Mouse (Mus musculus): ENCODE measurements around the gene Map2k5.
A peak's percentile ranks its signal among the peaks of the same experiment; 100 is the strongest.

The Map2k5 gene

DNA sequence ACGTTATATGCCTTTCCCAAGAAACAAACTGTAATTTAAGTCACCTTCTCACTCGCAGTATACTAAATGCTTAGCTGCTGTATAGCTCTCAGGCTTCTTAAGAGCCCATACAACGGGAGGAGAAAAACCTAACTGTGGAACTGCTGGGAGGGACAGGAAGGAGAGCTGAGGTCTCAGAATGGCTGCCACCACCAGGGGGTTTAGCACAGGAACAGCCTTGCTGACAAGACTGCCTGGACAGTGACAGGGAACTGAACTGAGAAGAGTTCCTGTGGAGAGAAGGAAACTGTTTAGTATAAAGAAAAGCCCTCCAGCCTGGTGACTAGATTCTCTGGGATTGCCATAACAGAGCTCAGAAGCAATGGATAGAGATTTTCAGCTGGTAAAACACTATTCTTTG lies 35.9 kb downstream of the Map2k5 start:
- DNase-seq (ENCODE audit: low read depth, low spot score) = peak; percentile 7

DNA sequence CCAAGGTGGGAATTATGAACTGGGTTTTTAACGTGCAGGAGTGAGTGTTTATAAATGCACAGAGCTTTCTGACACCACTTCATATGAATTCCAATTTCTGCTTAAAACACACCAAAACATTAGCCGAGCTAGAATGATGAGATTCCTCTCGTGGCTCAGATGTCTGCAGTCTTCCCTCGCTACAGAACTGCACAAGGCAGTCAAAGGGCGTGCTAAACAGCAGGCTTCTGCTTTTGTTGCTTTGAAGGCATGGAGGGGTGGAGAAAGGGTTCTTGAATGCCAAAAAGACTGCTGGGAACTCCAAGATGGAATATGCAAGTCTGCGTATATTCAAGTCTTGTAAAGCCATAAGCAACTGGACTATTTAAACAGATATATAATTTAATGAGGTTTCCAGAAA lies 38.4 kb downstream of the Map2k5 start:
- no peak for DNase-seq (ENCODE audit: low read depth, low spot score)

DNA sequence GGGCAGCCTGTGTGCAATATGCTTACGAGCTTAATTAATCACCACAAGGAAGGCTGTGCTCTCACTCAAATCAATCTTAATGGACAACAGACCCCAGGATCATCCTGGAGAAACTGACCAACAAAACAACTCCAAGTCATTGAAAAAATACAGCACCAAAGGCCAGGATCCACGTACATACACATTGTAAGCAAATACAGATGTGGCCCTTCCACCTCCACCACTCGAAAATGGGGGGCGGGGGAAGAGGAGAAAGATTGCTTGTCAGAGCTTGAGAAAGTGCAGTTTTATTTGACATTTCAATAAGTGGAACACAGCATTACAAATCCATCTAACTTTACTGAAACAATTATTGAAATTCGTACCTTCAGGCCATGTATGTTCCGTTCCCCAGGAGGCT lies 39.0 kb downstream of the Map2k5 start:
- DNase-seq (ENCODE audit: low read depth, low spot score) = no peak

DNA sequence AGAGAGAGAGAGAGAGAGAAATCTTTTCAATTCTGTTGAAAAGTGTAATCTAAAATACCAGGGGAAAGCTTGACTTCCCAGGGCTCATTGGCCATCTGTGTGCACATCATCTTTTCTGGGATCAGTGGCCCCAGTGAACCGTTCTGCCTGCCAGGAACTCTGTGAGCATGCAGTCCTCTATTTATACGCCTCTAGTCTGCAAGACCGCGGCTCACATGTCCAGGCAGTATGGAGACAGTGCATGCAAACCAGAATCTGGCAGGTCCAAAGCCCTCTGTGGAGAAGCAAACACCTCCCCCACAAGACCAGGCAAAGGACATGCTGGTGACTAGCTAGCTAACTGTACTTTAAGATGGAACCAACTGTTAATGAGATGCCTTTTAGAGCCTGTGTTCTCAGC lies 41.9 kb downstream of the Map2k5 start:
- DNase-seq (ENCODE audit: low read depth, low spot score) = no peak

DNA sequence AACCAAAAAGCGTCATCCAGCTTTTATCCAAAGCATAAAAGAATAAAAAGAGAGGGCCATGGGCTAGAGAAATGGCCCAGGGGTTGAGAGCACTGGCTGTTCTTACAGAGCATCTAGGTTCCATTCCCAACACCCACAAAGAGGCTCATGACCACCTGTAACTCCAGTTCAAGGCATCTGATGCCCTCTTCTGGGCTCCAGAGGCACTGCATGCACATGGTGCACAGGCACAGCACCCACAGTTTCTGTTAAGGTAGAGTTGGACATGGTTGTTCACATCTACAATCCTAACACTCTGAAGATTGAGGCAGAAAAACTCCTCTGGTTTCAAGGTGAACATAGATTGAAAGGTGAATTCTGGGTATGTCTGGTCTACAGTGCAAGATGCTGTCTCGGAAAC lies 44.6 kb downstream of the Map2k5 start:
- DNase-seq (ENCODE audit: low read depth, low spot score) = peak; percentile 39

DNA sequence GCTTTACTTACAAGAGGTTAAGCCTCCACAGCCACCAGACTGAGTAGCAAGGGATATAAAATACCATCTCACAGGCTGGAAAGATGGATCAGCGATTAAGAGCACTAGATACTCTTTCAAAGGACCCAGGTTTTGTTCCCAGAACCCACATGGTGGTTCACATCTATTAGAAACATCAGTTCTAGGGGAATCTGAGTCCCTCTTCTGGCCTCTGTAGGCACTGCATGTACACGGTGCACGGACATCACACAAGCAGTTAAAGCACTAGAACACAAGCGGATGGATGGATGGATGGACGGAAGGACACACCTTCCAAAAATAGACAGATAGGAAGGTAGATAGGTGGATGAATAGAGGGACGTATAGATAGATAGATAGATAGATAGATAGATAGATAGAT lies 46.5 kb downstream of the Map2k5 start:
- DNase-seq (ENCODE audit: low read depth, low spot score) = peak; percentile 17

DNA sequence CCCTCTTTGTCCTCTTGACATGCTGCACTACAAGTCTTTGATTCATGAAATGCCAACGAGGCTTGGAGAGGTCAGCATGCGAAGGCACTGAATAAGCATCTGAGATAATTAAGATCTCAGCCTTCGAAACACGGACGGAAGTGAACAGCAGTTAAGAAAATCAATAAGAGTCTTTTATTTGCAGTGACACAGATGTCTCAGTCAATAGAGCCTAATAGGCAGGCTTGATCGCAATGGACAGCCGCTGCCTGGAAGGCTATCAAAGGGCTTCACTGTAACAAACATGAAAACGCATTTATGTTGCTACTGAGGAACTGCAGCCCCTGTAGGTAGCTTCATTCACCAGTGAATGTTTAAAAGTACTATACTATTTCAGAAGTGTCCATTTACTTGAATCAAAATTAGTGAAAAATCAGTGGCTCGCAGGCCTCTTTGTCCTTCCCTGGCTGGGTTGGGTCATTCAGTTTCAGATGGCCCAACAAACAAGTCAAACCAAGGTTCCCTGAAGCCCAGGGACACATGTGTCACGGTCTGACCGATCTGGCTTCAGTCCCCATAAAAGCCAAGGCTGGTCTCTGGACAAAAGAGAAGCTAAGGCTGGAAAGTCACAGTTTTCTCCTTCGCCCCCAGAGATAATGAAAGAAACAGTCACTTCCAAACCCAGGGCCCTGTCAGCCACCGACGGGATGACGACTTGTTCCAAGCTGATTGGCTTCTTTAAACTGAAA lies 48.6 kb downstream of the Map2k5 start:
- DNase-seq (ENCODE audit: low read depth, low spot score) = no peak

DNA sequence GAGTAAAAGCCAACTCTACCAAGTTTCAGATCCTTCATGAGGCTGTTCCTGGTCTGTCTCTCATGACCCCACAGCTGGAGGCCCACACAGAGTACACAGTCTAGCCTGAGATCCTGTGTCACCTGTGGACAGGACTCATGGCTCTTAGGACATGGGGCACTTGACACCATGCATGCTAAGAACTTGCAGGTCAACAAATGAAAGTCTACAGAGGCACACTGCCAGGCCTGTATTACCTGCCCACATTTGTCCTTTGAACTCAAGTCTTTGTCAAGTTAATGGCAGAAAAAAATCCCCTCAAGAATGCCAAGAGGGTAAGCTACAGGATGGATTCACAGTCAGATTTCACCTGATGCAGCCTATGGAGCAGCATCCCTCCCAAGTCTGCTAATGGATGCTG lies 62.5 kb downstream of the Map2k5 start:
- no peak for DNase-seq (ENCODE audit: low read depth, low spot score)

DNA sequence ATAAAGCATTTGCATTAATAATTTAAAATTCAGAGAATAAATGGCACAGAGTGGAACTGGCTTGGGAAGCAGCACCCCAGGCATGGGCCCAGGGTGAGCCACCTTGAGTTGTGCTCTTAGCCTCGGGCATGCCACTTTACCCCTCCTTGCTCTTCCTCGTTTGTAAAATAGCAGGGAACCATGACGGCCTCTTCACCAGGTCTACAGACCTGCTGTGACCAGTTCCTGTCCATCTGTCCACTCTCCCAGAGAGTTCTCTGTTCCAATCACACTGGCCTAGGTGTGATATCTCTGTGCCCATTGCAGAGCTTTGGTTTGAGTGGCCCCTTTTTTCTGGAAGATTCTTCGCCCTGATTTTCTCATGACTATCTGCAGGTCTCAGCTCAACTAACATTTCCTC lies 63.6 kb downstream of the Map2k5 start:
- DNase-seq (ENCODE audit: low read depth, low spot score) = no peak

DNA sequence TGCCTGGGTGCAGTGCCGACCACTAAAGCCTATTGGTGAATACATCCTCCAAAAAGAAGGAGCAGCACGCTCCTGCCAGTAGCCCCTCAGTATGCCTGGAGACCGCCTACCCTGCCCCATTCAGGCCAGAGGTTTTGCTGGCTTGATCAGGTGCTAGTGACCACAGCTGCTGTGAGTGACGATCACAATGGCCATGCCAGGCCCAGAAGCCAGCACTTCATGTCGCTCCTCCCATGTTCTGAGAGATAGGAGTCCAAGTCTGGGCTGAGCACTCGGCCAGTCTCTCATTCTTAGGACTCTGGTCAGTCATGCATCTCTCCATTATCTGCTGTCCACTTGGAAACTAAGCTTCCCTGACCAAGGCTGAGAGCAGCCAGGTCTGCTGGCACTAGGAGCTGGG lies 67.7 kb downstream of the Map2k5 start:
- no peak for DNase-seq (ENCODE audit: low read depth, low spot score)

DNA sequence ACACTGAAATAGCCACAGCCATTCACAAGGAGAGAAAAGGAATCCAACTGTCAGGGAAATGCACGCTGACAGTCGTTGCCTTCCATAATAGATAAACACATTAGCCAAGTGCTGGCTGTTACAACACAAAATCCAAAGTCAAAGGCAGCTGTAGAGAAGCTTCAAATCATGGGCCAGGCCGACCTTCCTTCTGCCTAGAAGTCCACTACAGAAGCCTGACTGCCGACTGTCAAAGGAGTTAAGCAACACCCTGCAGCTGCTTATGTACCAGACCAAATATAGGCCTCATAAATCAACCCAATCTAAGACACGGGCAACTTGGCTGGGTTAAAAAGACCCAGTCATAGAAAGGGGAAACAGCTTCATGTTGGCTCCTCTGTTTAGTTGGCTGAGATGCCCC lies 68.7 kb downstream of the Map2k5 start:
- DNase-seq (ENCODE audit: low read depth, low spot score) = no peak

DNA sequence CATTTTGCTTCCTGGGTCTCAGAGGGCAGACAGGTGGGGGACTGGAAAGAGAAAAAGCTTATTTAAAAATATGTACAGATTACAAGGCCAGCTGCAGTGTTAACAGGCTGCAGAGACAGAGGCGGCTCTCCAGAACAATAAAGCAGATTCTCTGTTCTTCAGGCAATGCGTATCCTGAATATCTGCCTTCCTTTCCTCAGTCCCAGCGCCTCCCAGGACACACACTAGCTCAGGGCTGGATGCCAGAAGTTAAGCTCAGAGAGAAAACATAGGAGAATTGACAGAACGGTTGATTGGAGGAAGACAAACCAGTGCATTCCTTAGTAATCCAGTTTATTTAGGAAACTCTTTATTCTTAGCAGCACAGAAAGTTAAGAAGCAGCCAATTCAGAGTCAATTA lies 69.3 kb downstream of the Map2k5 start:
- no peak for DNase-seq (ENCODE audit: low read depth, low spot score)

DNA sequence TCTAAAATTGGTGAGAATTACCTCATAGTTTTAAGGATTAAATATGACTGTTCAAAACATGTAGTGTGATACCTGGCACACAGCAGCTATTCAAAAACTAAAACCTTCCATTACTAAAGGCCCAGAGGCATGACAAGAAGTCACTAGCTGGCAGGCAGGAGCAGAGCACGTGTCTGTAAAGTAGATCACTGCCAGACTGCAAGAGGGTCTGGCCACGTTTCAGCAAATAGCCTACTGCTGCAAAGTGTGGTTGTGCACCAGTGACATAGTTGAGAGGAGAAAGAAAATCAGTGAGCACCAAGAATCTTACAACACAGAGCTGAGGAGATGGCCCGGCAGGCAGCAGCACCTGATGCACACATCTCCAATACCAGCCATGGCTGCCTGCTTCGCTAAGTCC lies 75.2 kb downstream of the Map2k5 start:
- DNase-seq (ENCODE audit: low read depth, low spot score) = no peak

DNA sequence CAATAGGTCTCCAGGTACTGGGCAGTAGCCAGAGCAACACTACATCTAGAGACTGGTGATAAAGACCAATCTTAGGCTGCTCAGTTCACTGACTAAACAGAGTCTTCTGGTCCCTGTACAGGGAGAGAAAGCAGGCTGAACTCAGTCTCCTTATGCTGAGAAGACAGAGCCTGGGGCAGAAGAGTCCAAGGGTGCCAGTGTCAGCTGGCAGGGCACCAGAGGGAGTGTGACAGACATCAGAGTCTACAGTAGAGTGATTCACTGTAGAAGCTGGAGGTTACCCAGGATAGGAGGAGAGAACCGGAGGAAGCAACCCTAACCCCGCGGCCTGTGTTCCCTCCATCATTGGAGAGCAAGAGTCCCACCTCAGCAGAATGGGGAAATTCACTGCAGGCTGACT lies 79.0 kb downstream of the Map2k5 start:
- DNase-seq (ENCODE audit: low read depth, low spot score) = no peak

DNA sequence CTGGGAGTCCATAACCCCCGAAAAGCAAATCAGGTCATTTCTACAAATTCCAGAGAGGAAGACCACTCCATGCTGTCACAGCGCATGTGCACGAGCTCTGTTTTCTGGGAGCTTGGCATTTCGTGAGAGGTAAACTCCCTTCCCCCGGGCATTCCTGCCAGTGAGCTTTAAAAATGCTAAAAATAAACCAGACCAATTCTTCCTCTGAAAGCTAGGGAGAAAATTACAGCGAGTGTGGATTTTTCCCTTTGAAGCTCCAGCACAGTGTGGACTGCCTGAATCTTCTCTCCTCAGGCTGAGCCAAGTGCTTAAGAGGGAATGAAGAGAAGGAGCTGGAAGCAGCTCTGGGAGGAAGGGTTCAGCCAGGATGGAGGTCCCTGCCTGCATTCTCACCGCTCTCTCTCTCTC lies 82.1 kb downstream of the Map2k5 start:
- no peak for DNase-seq (ENCODE audit: low read depth, low spot score)

DNA sequence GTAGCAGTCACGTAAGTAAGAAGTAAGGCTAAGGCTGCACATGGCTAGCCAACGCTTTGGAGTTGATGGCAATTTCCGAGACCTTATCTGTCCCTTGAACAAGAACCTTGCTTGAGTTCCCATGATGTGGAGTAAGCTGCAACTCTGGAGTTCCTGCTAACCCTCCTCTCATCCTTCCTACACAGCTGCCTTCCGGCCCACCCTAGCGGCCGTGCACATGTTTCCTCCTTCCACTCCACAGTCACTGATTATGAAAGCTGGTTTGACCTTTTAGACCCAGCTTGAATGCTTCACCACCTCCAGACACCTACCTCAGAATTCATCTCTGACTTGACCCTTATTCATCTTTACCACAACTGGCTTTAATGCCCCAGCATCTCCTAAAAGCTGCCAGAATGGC lies 82.9 kb downstream of the Map2k5 start:
- peak; percentile 7 for DNase-seq (ENCODE audit: low read depth, low spot score)

DNA sequence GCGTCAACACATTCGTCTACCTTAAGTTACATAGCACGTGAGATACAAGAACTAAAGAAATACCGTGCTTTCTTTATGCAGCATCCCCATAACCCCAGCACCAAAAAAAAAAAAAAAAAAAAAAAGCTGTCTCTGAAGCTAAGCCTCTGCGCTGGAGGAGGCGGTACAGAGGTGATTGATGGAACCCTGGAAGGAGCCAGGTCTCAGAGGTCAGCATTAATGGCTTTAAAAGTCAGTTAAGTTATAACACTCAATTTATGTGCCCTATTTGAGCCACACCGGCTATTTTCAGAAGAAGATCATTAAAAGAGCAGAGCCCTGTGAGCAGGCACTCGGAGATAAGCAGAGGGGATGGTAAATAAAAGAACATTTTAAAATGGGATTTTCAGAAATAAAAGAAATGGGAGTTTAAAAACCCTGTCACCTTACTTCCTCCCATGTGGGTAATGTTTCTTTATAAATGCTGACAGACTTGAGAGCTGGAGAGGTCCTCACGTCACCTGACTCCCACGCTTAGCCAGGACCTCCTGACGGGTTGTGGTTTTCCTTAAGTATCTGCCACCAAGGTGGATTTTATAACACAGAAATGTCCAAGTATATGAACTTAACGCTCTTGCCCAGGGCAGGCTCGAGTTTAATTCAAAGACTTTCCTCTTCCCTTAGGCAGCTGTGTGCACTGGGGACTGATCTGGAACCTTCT lies 83.8 kb downstream of the Map2k5 start:
- DNase-seq (ENCODE audit: low read depth, low spot score) = no peak

DNA sequence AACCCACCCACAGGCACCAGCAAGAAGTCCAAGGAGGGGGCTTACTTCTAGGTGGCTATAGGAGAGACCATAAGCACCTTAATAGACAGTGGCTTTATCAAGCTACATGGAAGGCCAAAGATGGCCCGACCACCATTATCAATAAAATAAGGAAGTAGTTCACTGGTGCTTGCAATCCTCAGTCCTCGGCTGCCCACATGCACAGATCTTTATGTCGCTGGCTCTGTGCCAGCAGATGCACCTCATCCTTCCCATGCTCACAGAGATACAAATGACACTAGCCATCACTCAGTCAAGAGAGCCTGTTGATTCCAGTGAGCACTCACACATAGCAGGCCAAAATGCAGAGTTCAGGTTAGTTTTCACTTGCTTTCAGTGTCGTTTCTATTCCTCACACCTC lies 89.0 kb downstream of the Map2k5 start:
- DNase-seq (ENCODE audit: low read depth, low spot score) = no peak

DNA sequence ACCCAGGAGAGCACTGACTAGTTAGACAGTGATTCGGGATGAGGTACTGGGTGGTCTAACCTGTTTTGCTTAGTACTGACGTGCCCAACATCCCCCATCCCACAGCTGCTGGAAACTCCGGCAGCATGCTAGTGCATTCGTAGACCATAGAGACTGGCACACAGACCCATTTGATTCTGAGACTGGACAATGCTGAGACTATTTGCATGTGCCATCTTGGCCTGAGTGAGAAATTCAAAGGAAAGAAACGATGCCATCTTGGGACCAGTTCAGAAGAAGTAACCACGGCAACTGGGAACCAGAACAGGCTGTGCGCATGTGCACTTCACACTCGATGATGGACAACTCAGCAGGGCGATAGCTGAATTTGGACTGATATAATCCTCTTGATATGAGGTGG lies 93.3 kb downstream of the Map2k5 start:
- DNase-seq (ENCODE audit: low read depth, low spot score) = no peak

DNA sequence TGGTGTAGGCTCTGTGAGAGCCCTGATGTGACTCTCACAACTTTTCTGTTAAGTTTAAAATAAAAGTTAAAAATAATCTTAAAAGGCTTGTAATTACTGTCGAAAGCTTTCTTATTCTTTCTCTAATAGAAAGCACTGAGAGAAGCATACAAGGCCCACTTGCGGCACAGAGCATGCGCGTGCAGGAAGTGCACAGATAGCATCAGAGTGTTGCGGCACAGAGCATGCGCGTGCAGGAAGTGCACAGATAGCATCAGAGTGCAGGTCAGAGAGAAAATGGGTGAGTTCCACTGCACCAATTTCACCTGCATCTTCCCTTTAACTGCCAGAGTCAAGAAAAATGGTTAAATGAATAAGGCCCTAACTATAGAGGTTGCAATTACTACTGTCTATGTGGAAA lies 95.7 kb downstream of the Map2k5 start:
- peak; percentile 89 for DNase-seq (ENCODE audit: low read depth, low spot score)

DNA sequence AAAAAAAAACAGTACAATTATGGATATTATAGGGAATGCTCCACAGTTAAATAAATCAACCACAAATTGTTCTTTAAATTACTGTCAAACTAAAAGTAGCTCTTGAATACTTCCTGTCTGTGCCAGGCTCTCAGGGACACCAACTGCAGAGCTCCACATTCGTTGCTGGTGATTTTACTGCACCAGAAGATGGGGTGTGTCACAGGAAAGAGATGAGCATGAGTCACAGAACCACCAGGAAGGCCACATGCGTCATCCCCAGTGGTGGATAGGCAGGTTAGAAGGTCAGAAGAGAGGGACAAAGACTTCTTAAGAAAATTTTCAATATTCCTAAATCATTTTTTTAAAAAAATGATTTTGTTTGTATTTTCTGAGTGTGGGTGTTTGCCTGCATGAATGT lies 96.6 kb downstream of the Map2k5 start:
- peak; percentile 58 for DNase-seq (ENCODE audit: low read depth, low spot score)

DNA sequence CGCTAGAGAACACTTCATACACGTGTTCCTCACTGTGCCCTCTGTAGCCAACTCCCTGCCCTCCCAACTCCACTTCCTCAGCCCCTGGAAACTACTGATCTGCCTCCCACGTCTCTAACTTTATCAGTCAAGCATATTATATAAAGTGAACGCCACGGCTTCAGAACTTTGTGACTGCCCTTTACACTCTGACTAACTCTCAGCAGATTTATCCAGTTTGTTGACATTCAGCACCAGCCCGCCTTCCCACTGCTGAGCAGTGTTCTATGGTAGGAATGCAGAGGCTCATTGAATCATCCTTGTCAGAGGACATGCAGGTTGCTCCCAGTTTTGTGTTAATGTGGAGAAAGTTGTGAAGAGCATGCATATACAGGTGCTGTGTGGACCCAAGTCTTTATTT lies 103.9 kb downstream of the Map2k5 start:
- no peak for DNase-seq (ENCODE audit: low read depth, low spot score)

DNA sequence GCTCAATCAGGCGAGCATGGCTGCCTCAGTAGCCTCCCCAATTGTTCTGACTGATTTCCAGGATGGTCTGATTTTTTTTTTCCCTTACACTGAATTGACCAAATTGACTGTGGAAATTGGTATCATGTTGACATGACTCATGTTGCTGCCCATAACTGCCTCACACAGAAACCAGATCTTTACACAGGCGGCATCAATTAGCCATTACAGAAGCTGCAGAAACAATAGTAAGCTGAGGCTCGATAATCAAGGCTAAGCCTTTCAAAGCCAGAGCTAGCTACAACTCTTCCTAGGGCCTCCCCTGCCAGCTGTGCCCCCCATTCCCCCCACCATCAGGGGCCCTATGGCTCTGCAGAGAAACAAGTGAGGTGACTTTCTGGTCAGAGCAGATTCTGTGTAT lies 107.9 kb downstream of the Map2k5 start:
- no peak for DNase-seq (ENCODE audit: low read depth, low spot score)

DNA sequence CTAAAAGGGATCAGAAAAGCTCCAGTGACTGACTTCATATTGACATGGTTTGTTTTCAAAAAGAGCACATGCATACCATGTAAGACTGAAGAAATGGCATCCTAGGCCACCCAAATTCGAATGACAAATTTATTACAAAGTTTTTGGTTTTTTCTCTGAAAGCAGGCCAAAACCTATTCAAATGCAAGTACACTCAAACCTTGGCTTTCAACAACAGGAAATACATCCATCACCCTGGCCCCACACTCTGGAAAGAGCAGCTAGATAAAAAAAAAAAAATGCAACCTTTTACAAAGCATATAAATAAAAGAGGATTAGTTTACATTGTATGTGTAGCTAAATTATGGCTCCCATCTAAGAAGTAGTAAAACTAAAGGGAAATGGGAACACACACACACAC lies 114.5 kb downstream of the Map2k5 start:
- no peak for DNase-seq (ENCODE audit: low read depth, low spot score)

Measured in CD4-positive, CD25-positive, alpha-beta regulatory T cell, adult 2 months (primary cell).